Comparison of ENCODE assay signal across 29 mouse cellular contexts in the genomic region with DNA sequence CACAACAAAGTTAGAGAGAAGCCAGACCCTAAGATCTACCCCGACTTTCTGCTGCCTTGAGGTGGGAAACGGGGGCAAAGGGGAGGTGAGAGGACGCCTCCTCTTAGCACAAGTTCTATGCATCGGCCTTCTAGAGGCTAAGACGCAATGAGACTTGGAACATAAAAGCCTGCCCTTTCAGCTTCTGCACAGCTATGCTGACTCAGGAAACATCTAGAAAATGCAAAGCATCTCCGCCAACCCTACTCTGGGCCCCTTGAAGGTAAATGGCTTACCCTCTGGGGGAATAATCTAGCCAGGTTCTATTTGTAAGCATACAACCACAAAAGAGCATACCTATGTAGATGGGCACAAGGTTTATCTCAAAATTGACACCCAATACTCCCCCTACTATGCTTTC. TPM values are rescaled to one million over a fixed set of nuclear protein-coding genes. Genes with fewer than 3 reads are reported as not detected.
"Had no signal": no experiment of that assay in that cellular context is flagged by ENCODE, and none has a peak within 500 bp of the region (broad histone marks: within the 10 kb centered on the region; RNA-seq: fewer than 3 reads in every experiment).

No protein-coding gene starts in this region.

- H3K9me3 ChIP-seq: limb, embryonic 10.5 days; limb, embryonic 12.5 days; limb, embryonic 13.5 days; limb, embryonic 15.5 days; liver, embryonic 12.5 days; liver, embryonic 13.5 days; liver, embryonic 15.5 days; lung, embryonic 15.5 days; midbrain, embryonic 10.5 days; midbrain, embryonic 12.5 days; midbrain, embryonic 13.5 days; midbrain, embryonic 15.5 days had no signal

- H3K27me3 ChIP-seq: limb, embryonic 12.5 days; limb, embryonic 13.5 days; limb, embryonic 15.5 days; liver, embryonic 12.5 days; liver, embryonic 13.5 days; liver, embryonic 15.5 days; lung, embryonic 15.5 days; megakaryocyte, embryonic 14.5 days; midbrain, embryonic 15.5 days had no signal

- H3K9ac ChIP-seq: limb, embryonic 12.5 days; limb, embryonic 13.5 days; limb, embryonic 15.5 days; liver, embryonic 12.5 days; liver, embryonic 13.5 days; liver, embryonic 14.5 days; liver, embryonic 15.5 days; liver, postnatal 0 days; lung, embryonic 14.5 days; lung, embryonic 15.5 days; midbrain, embryonic 12.5 days; midbrain, embryonic 13.5 days; midbrain, embryonic 15.5 days had no signal

- H3K4me2 ChIP-seq: limb, embryonic 12.5 days; limb, embryonic 13.5 days; limb, embryonic 15.5 days; liver, embryonic 11.5 days; liver, embryonic 12.5 days; liver, embryonic 13.5 days; liver, embryonic 15.5 days; lung, embryonic 14.5 days; lung, embryonic 15.5 days; midbrain, embryonic 11.5 days; midbrain, embryonic 12.5 days; midbrain, embryonic 13.5 days; midbrain, embryonic 15.5 days had no signal

- H3K27ac ChIP-seq: limb, embryonic 10.5 days; limb, embryonic 12.5 days; limb, embryonic 13.5 days; limb, embryonic 15.5 days; liver, embryonic 12.5 days; liver, embryonic 13.5 days; liver, embryonic 14.5 days; liver, embryonic 15.5 days; lung, embryonic 15.5 days; macrophage; midbrain, embryonic 10.5 days; midbrain, embryonic 12.5 days; midbrain, embryonic 13.5 days; midbrain, embryonic 15.5 days had no signal

- H3K4me1 ChIP-seq: limb, embryonic 12.5 days; limb, embryonic 15.5 days; liver, embryonic 12.5 days; liver, embryonic 13.5 days; liver, embryonic 15.5 days; lung, embryonic 15.5 days; megakaryocyte, embryonic 14.5 days had no signal

- DNase-seq: left cerebral cortex, postnatal 4 days; liver; liver, embryonic 13.5 days; liver, postnatal 0 days; lung, adult 18-20 months; lung, adult 2 months; lung, embryonic 14.5 days; lung, postnatal 10 days; lung, postnatal 14 days; lung, postnatal 36 days; lung, postnatal 4 days; midbrain, embryonic 14.5 days had no signal

- H3K36me3 ChIP-seq: limb, embryonic 10.5 days; limb, embryonic 12.5 days; limb, embryonic 13.5 days; limb, embryonic 15.5 days; liver, embryonic 12.5 days; liver, embryonic 13.5 days; liver, embryonic 15.5 days; lung, embryonic 15.5 days; midbrain, embryonic 10.5 days; midbrain, embryonic 12.5 days; midbrain, embryonic 13.5 days; midbrain, embryonic 15.5 days had no signal

- H3K4me3 ChIP-seq: limb, embryonic 10.5 days; limb, embryonic 12.5 days; limb, embryonic 13.5 days; limb, embryonic 15.5 days; liver, embryonic 12.5 days; liver, embryonic 13.5 days; liver, embryonic 15.5 days; lung, embryonic 15.5 days; megakaryocyte, embryonic 14.5 days; midbrain, embryonic 10.5 days; midbrain, embryonic 12.5 days; midbrain, embryonic 13.5 days; midbrain, embryonic 15.5 days; myocyte had no signal

RNA-seq across cellular contexts. Expression of a gene that starts 54.2 kb away (rescaled TPM):
- polyA plus RNA-seq: myocyte had no signal
